Mouse (Mus musculus) bone marrow, adult 2 months (tissue): ENCODE results near the gene Fbxo7.

Experiments
- CTCF ChIP-seq: fragments of 200-500 bp; IDR thresholded peaks from 2 replicates; pipeline ENCODE4 v1.5.1; 2011; ENCODE audit warnings: low read length, control low read depth; ENCODE audit not compliant: control insufficient read depth, insufficient read depth
- POLR2A ChIP-seq: fragments of 200-500 bp; IDR thresholded peaks from 2 replicates; pipeline ENCODE4 v1.6.1; 2011; ENCODE audit warnings: low read depth, mild to moderate bottlenecking, control low read depth, low read length, borderline replicate concordance; ENCODE audit not compliant: control insufficient read depth

GRCm38 (mm10) chr10:85993836-85994235, 27.9 kb upstream of the Fbxo7 start:
- TF ChIP-seq CTCF: no peak
- no peak for TF ChIP-seq POLR2A
